Mouse (Mus musculus) thymus, adult 2 months (tissue): Measurements from ENCODE around the gene Cfl1.

Experiments
- CTCF ChIP-seq: fragments of 200-500 bp; IDR thresholded peaks from 2 replicates; pipeline ENCODE4 v1.5.1; 2012; ENCODE audit warnings: mild to moderate bottlenecking, control low read depth, low read length, moderate library complexity, borderline replicate concordance; ENCODE audit not compliant: control insufficient read depth, poor library complexity, insufficient read depth; ENCODE audit errors: extremely low read depth
- POLR2A ChIP-seq: fragments of 200-500 bp; IDR thresholded peaks from 2 replicates; pipeline ENCODE4 v1.6.1; 2012; ENCODE audit warnings: mild to moderate bottlenecking, low read length, control low read depth, moderate library complexity; ENCODE audit not compliant: control insufficient read depth, poor library complexity, insufficient read depth; ENCODE audit errors: extremely low read depth

DNA sequence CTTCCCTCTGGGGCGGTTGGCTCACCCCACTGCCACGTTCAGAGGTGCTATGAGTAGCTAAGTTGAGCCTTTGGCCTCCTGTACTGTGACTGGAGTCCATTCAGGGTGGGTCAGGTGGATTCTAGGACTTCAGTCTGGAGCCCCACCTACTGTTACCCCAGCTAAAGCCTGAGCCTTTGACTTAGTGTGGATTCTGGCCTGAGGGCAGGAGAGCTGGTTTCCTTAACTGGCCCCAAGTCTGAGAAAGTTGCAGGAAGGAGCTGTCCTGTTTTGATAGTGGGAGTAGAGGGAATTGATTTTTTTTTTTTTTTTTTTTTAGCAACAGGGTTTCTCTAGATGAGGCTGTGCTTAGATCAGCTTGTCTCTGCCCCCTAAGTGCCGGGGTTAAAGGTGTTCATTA lies 4.1 kb downstream of the Cfl1 start:
- TF ChIP-seq CTCF, result no peak
- no peak for TF ChIP-seq POLR2A
